Mouse (Mus musculus) mouse embryonic stem cell (cell line): ENCODE results near the gene Trappc3.
"Not testable (repeated sequence)": the region's sequence is repeated elsewhere in the genome, so short reads cannot be mapped to it uniquely, and the experiment has no call there.

Source experiments
- in situ Hi-C, 2 experiments: fragments of 300-500 bp; cut with MboI; formaldehyde crosslinking; loops; 1 replicate in 1 of 2; 3 replicates in 1 of 2; pipeline ENCODE4 v1.14.3; 2019 to 2020; ENCODE audit warnings: low sequenced_read_pairs in 2 of 2, low pct_unique_long_range_greater_than_20kb in 1 of 2, mixed read lengths in 1 of 2; ENCODE audit not compliant: unreplicated experiment in 1 of 2

Trappc3 gene

DNA sequence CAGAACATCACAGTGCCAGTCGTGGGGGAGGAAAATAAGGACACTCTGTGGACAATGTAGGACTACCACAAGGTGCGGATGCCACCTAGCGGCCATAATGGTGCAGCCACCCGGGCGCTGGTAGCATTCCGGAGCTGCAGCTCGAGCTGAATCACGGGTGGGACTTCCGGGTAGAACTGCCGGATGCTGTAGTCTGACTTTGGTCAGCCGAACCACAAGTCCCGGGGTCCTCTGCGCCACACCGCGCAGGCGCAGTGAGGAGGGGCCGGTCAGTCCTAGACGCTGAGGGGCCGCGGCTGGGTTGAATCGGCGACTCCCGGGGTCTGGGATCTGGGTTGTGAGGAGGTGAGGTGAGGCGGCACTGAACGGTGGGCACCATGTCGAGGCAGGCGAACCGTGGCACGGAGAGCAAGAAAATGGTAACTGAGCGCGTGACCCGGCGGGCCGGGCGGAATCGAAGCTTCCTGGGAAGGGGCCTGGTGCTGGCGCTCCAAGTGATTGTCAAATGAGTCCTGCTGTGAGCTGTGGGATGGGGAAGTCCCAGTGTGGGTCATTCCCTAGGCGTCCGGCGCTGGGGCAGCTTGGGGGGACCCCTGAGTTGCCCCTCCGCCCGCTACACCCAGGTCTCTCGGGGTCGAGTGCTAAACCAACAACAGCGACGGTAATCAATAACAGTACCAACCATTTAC is at the start of gene Trappc3:
Gene Trappc3 (plus strand): TSS at position 207 of the 689 bp plus-strand sequence.
- in situ Hi-C loops = loop anchor here (5.0 kb wide), 1 partner anchor 35 kb away; no protein-coding TSS in a partner anchor

GRCm38 (mm10) chr4:126217771-126218170 is 44.4 kb upstream of the Trappc3 start:
- in situ Hi-C loops = no loop called here

DNA sequence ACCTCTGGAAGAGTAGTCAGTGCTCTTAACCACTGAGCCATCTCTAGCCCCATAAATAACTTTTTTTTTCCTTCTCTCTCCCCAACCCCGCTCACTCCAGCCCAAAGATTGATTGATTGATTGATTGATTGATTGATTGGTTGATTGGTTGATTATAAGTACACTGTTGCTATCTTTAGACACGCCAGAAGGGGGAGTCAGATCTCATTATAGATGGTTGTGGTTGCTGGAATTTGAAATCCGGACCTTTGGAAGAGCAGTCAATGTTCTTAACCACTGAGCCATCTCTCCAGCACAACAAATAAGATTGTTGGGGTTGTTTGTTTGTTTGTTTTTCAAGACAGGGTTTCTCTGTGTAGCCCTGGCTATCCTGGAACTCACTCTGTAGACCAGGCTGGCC is 42.6 kb upstream of the Trappc3 start:
- in situ Hi-C loops = not testable (repeated sequence)

DNA sequence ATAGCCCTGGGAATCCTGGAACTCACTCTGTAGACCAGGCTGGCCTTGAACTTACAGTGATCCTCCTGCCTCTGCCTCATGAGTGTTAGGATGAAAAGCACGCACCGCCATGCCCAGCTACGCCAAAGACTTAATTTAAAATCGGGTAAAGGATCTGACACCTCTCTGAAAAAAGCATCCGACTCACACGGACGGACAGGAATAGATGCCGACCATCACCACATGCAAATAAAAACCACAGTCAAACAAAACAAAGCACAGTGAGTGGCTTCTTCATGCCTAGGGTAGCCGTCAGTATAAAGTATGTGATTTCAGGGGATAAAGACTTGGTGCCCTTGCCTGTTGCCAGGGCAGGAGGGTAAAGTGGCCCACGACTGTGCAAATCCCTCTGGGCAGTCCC is 42.1 kb upstream of the Trappc3 start:
- in situ Hi-C loops = loop anchor here in 1 of 2 experiments (10.0 kb wide), 1 partner anchor 85 kb away; no protein-coding TSS in a partner anchor

DNA sequence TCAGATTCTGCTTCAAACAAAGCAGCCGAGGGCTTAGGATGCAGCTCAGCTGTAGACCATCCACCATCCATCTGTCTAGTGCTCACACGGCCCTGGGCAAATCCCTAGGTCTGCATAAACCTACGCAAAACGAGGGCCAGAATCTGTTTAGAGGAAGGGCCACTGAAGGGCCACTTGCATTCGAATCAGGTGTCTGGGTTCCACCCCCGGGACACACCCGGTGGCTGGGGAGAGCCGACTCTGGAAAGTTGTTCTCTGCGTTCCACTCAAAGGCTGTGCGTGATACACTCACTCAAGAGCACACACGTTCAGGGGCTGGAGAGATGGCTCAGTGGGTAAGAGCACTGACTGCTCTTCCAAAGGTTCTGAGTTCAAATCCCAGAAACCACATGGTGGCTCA is 39.5 kb upstream of the Trappc3 start:
- in situ Hi-C loops = loop anchor here in 1 of 2 experiments (10.0 kb wide), 1 partner anchor 82 kb away; no protein-coding TSS in a partner anchor

GRCm38 (mm10) chr4:126226640-126227039 is 35.5 kb upstream of the Trappc3 start:
- in situ Hi-C loops = loop anchor here (5.0 to 10.0 kb wide), 3 partner anchors 36 to 81 kb away; partner anchors contain the start of gene Trappc3 (in 2 of the 2)

DNA sequence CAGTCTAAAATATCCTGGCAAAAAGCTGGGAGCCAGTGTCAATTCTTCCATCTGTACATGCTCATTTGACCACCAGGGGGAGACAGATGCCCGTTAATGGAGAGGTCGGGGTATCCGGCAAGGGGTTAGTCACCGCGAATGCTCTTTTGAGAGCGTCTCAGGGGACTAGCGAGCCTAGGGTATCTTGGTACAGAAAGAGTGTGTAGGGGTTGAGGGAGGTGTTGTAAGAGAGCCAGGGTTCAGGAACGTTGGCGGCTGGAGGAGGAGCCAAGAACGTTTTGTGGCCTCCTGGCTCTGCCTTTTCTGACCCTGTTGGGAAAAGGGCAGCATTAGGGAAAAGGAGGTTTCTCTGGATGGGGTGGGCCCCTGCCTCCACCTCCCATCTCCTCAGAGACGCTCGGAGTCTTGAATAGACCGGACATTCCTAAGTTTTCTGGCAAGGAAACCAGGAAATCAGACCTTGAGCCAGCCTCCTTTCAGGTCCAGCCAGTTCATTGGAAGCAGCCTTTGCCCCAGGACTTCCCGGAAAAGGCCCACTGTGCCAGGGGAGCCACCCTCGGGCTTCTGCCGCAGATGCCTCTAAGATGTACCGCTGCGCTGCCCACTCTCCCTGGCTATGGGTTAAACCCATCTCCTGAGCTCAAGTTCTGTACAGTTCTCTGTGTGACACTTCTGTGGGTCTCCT is 34.9 kb upstream of the Trappc3 start:
- in situ Hi-C loops = loop anchor here (5.0 to 10.0 kb wide), 3 partner anchors 35 to 80 kb away; partner anchors contain the start of gene Trappc3 (in 2 of the 2)

GRCm38 (mm10) chr4:126228144-126228543 is 34.0 kb upstream of the Trappc3 start:
- in situ Hi-C loops = loop anchor here (5.0 to 10.0 kb wide), 3 partner anchors 34 to 79 kb away; partner anchors contain the start of gene Trappc3 (in 2 of the 2)

DNA sequence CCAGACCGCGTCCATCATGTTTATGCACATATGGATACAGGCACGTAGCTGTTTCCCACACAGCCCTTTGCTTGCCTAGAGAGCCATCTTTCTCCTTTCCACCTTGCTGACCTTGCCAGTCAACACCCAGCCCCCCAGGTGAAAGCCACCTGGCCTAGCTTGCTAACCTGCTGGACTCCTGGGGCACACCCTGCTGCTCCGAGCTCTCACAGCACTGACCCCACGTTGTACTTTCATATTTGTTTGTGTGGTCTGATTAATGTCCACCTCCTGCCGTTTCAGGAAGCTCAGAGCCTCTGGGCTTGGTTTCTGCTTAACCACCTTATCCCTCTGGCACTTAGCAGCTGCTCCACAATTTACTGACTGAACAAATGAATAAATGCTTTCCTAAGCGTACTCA is 32.2 kb upstream of the Trappc3 start:
- in situ Hi-C loops = loop anchor here (5.0 to 10.0 kb wide), 3 partner anchors 32 to 77 kb away; partner anchors contain the start of gene Trappc3 (in 2 of the 2)

- in situ Hi-C loops = no loop called here
Measured at GRCm38 (mm10) chr4:126233676-126234308, 28.3 kb upstream of the Trappc3 start.

- in situ Hi-C loops = no loop called here
Measured at GRCm38 (mm10) chr4:126234496-126235175, 27.5 kb upstream of the Trappc3 start.

DNA sequence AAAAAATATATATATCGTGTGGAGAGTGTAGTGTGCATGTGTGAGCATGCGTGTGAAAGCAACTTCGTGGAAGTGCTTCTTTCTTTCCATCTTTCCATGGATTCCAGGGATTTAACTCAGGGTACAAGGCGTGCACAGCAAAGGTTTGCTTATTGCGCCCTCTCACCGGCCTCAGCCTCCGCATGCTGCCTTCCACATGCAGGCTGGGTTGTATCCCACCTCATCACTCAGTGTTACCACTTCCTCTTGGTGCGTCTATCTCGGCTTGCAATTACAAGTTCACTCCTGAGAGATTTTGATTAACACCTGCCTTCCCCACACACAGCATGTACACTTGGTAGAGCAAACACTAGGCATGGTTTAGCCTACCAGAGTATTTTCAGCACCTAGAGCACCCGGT is 26.9 kb upstream of the Trappc3 start:
- in situ Hi-C loops = no loop called here

- in situ Hi-C loops = no loop called here
Measured at GRCm38 (mm10) chr4:126236467-126237280, 25.5 kb upstream of the Trappc3 start.

DNA sequence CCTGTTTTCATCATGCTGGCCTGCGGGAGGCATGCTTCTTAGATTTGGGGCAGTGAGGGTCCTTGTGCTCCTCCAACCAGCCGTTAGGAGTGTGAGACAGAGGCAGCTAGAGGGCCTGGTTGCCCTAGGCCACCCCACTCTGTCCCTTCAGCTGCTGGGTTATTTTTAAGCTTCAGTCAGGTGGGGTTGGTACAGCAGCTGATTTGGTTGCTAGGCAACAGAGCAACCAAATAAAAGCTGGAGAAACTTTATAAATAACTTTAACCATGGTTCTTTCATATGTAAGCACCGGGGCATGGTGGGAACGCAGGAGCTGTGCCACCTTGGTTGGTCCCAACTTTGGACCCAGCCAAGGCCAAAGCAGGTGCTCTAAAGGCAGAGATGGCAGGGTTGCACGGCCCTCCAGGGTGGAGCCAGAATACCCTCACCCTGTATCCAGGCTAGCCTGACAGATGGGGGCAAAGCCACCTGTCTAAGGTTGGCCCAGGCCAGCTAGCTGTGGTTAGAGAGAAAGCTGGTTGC is 24.3 kb upstream of the Trappc3 start:
- in situ Hi-C loops = no loop called here

DNA sequence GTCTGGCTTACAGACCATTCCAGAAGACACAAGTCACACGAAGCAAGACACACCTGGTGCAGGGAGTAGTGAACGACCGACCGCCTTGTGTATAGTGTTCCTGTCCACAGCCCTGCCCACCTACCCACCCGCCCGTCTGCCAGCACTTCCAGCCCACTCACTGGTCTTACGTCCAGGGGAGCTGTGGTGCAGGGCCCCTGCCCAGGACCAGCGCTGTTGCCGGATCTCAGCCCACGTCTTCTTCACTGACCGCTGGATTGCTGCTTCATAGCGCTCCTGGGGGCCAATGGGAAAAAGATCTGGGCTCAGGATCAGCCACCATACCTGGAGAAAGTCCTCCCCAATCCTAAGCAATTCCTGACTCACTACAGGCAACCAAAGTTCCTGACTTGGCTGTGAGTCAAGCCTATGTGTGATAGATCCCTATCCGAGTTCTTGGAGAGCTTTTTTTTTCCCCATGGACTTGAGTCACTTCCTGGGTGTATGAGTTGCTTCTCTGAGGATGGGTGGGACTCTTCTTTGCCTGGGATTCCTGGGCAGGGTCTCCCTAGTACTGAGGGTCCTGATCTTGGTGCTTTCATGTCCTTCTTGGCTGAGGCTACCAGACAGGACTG is 22.2 kb upstream of the Trappc3 start:
- in situ Hi-C loops = no loop called here

GRCm38 (mm10) chr4:126241956-126242355 is 20.2 kb upstream of the Trappc3 start:
- in situ Hi-C loops = no loop called here

- in situ Hi-C loops = no loop called here
Measured at GRCm38 (mm10) chr4:126242510-126242909, 19.6 kb upstream of the Trappc3 start.
